Mouse (Mus musculus): ENCODE data around the gene Nmnat2. TPM values are rescaled to one million over a fixed set of nuclear protein-coding genes. Genes with fewer than 3 reads are reported as not detected.

Nmnat2 gene
- polyA plus RNA-seq, 1 experiment from 2014 or later: 23.7 TPM

DNA sequence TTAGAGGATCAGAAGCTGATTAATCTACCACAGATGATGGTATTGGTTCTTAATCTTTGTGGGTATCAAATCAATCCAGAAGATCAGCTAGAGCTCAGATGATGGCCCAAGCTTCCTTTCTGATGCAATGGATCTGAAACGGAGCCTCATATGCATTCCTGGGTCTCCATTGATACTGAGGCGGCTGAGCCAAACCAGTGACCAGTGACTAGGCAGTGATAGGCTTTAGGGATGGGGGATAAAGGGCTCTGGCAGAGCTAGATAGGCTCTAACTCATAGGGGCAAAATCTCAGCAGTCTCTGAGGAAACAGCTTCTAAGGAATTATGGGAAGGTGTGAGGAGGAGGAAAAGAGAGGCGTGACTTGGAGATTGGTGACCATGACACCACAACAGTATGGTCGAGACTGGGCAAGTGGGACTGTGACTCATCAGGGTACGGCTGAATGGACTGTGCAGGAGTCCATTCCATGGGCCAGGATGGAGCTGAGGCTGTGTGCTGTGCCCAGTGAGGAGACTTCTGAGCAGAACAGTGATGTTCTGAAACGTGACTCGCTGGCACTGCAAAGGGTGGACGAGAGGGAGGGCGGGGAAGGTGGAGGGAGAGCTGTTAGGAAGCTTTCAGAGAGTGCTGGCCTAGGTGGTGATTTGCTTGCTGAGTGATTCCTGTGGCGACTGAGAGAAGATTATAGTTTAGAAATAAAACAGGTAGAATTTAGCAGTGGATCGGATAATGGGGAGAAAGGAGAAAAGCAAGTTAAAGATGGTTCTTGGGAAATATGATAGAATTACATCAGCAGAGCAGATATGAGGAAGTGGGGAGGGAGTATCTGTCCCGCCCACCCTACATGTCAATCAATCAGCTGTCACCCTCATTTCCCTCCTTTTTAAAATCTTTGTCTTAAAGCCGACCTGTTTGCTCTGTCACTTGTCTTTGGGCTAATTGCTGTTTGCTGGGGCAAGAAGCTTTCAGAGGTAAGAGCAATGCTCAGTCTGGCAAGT lies 55.9 kb downstream of the Nmnat2 start:
- Histone ChIP-seq H3K9ac (no peak overlapping the region), H3K27me3 (peaks cover 47% of the 10 kb centered on the region), H3K9me3 (no peaks in the 10 kb centered on the region), H3K36me3 (replicated peaks) (no peaks in the 10 kb centered on the region), H3K4me3 (replicated peaks) (no peak overlapping the region), H3K4me1 (peaks cover 23% of the 10 kb centered on the region), H3K4me2 (no peak overlapping the region), H3K27ac (no peak overlapping the region)
- 78% methylated on average over 13 of the region's 13 CpGs for WGBS
- no peak for ATAC-seq (ENCODE audit: low FRiP score)

- Histone ChIP-seq H3K27ac (no peak overlapping the region), H3K4me3 (replicated peaks) (no peak overlapping the region), H3K9ac (no peak overlapping the region), H3K9me3 (no peaks in the 10 kb centered on the region), H3K27me3 (peaks cover 55% of the 10 kb centered on the region), H3K4me1 (peaks cover 32% of the 10 kb centered on the region), H3K36me3 (replicated peaks) (no peaks in the 10 kb centered on the region), H3K4me2 (no peak overlapping the region)
- WGBS: 83% methylated on average over 6 of the region's 6 CpGs
- ATAC-seq (ENCODE audit: low FRiP score): no peak
Measured at GRCm38 (mm10) chr1:153011544-153011943, 56.8 kb downstream of the Nmnat2 start.

DNA sequence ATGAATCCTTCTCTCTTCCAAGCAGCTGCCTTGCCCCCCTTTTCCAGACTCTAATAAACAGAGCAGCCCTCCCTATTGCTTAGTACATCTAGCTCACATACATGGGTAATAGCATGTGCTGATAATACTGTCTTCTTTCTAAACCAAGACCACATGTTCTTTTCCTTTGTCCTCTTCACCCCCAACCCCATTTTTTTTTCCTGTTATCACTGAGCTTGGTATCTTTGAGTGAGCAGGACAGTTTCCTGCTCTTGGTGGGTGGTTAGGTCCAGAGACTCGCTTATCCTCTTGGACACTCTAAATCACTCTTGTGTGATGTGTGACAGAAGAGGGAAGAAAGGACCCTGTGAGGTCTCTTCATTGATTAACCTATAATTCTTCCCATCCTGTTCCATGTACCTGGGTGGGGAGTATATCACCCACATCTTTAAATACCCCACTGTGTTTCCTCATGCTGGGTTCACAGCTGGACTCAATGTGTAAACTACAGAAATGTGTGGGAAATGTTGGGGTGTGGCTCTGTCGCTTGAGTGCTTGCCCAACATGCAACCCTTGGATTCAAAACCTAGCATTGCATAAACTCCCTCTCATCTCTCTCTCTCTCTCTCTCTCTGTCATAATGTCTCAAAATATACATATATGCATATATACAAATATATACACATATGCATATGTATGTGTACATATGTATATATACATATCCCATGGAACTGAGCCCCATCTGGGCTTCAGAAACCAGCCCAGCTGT lies 58.9 kb downstream of the Nmnat2 start:
- no peak for ATAC-seq (ENCODE audit: low FRiP score)
- Histone ChIP-seq H3K4me3 (replicated peaks) (no peak overlapping the region), H3K4me2 (no peak overlapping the region), H3K27ac (0 out of 2 replicates have a peak overlapping the region, but pooled peaks have one; percentile 46), H3K4me1 (peaks cover 35% of the 10 kb centered on the region), H3K9me3 (no peaks in the 10 kb centered on the region), H3K36me3 (replicated peaks) (no peaks in the 10 kb centered on the region), H3K9ac (no peak overlapping the region), H3K27me3 (peaks cover 70% of the 10 kb centered on the region)
- WGBS: 81% methylated on average over 2 of the region's 2 CpGs

- Histone ChIP-seq H3K4me1 (peaks cover 35% of the 10 kb centered on the region), H3K4me2 (peak overlapping the region; percentile 19), H3K27me3 (peaks cover 69% of the 10 kb centered on the region), H3K27ac (peak overlapping the region; percentile 46; the same call in 1 of the 2 replicates), H3K4me3 (replicated peaks) (no peak overlapping the region), H3K36me3 (replicated peaks) (no peaks in the 10 kb centered on the region), H3K9me3 (no peaks in the 10 kb centered on the region), H3K9ac (no peak overlapping the region)
- 14% methylated on average over 14 of the region's 14 CpGs for WGBS
- 0 out of 2 replicates have a peak, but pooled peaks have one; percentile 49 for ATAC-seq (ENCODE audit: low FRiP score)
Measured at GRCm38 (mm10) chr1:153014431-153015186, 59.8 kb downstream of the Nmnat2 start.

DNA sequence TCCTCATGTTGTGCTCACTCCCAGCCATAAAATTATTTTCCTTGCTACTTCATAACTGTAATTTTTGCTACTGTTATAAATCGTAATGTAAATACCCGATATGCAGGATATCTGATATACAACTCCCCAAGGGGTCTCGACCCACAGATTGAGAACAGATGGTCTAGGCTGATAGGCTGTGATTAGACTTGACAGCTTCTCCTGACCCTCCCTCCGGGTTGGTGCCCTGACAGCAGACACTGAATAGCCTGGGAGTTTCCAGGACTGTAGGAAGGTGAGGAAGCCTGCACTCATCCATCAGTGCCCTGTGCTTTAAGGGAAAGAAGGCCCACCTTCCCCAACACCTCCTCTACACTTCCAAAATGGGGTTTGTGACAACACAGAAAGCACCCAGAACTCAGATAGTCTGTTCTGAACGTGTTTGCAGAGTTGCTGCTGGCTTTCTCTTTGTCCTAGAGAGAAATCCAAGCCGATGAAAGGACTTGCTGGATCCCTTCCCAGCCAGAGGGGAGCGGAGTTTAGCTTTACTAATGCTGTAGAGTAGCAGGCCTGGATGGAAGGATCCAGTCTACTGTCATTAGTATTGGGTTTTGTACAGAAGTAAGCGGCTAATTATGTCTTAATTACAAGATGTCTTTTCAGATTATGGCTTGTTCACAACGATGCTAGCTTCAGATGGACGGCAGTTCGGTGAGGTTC lies 61.8 kb downstream of the Nmnat2 start:
- peaks cover 57% of the 10 kb centered on the region for H3K27me3 ChIP-seq
- ATAC-seq (ENCODE audit: low FRiP score): no peak
- 73% methylated on average over 11 of the region's 11 CpGs for WGBS
- H3K4me3 ChIP-seq (replicated peaks): no peak overlapping the region
- no peak overlapping the region for H3K9ac ChIP-seq
- H3K36me3 ChIP-seq (replicated peaks): no peaks in the 10 kb centered on the region
- H3K4me1 ChIP-seq: peaks cover 32% of the 10 kb centered on the region
- H3K27ac ChIP-seq: no peak overlapping the region
- no peaks in the 10 kb centered on the region for H3K9me3 ChIP-seq
- no peak overlapping the region for H3K4me2 ChIP-seq

DNA sequence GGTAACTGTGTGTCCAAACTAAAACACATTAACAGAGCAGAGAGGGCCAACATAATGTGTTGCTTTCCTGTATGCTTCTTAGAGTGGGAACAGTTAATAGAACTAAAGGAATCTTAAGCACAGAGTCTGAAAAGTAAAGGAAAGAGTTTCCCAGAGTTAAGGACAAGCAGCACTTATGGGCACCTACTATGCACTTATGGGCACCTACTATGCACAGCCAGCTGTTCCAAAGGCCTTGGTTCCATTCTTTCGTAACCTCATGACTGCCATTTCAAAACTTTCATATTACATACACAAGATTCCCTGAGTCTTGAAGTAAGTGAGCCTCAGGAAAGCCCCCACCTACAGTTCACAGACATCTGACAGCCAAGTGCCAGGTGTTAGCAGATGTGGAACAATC lies 64.3 kb downstream of the Nmnat2 start:
- 96% methylated on average over 1 of the region's 1 CpGs for WGBS

DNA sequence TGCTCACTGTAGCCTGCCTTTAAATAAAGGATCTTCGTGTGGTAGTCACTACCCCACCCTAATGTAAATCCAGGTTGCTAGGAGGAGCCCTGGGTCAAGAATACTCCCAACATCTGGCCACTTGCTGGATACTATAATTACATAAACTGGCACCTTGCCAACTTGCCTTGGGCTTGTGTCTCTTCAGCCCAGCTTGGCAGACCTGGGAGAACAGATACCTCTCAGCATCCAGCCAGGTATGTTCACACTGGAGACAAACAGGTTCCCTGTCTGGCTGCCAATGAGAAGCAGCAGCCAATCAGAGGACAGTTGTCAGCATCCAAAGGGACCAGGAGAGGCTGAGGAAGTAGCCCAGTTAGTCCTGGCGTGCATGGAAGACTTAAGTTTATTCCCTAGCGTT lies 64.8 kb downstream of the Nmnat2 start:
- no peak overlapping the region for H3K27ac ChIP-seq
- no peaks in the 10 kb centered on the region for H3K36me3 ChIP-seq (replicated peaks)
- no peak overlapping the region for H3K4me2 ChIP-seq
- no peak for ATAC-seq (ENCODE audit: low FRiP score)
- H3K27me3 ChIP-seq: peaks cover 28% of the 10 kb centered on the region
- no peak overlapping the region for H3K4me3 ChIP-seq (replicated peaks)
- 84% methylated on average over 3 of the region's 3 CpGs for WGBS
- no peaks in the 10 kb centered on the region for H3K9me3 ChIP-seq
- peaks cover 22% of the 10 kb centered on the region for H3K4me1 ChIP-seq
- no peak overlapping the region for H3K9ac ChIP-seq

More for the DNA sequence above, 64.3 kb downstream of the Nmnat2 start:
- no peak for ATAC-seq (ENCODE audit: low FRiP score)
- peaks cover 33% of the 10 kb centered on the region for H3K27me3 ChIP-seq
- no peaks in the 10 kb centered on the region for H3K36me3 ChIP-seq (replicated peaks)
- no peak overlapping the region for H3K27ac ChIP-seq
- H3K9ac ChIP-seq: no peak overlapping the region
- no peak overlapping the region for H3K4me3 ChIP-seq (replicated peaks)
- no peak overlapping the region for H3K4me2 ChIP-seq
- H3K9me3 ChIP-seq: no peaks in the 10 kb centered on the region
- H3K4me1 ChIP-seq: peaks cover 27% of the 10 kb centered on the region

DNA sequence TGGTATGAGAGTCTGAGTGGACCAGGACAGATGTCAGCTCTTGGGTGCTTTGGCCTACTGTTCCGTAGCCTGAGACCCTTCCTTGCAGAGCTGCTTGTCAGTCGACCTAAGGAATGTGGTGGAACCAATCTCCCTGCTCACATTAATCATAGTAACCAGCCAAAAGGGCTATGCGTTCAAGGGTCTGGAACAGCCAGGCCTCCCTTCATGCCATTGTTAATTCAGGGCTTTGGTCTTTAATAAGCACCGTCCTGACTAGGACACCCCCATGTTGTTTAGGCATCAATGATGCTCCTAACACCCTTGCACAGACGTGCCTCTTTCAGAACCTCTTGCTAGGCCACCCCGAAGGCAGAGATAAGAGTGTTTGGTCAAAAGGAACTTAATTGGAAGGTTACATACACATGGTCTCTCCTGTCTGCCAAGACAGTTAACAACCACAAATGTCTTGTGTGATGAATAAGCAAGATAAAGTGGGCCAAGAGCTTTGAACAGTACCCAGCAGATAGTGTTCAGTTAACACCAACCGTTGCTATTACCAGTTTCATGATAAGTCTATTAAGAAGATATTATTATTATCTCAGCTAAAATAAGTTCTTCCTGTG lies 66.3 kb downstream of the Nmnat2 start:
- no peaks in the 10 kb centered on the region for H3K9me3 ChIP-seq
- H3K4me2 ChIP-seq: no peak overlapping the region
- H3K36me3 ChIP-seq (replicated peaks): no peaks in the 10 kb centered on the region
- H3K9ac ChIP-seq: no peak overlapping the region
- ATAC-seq (ENCODE audit: low FRiP score): no peak
- WGBS: 91% methylated on average over 7 of the region's 7 CpGs
- peaks cover 20% of the 10 kb centered on the region; the same call in 1 of the 2 replicates for H3K27me3 ChIP-seq
- H3K4me1 ChIP-seq: peaks cover 7% of the 10 kb centered on the region
- H3K27ac ChIP-seq: no peak overlapping the region
- H3K4me3 ChIP-seq (replicated peaks): no peak overlapping the region

- Histone ChIP-seq H3K9ac (no peak overlapping the region), H3K4me3 (replicated peaks) (no peak overlapping the region), H3K27me3 (peaks cover 7% of the 10 kb centered on the region; the same call in 1 of the 2 replicates), H3K4me1 (no peaks in the 10 kb centered on the region), H3K27ac (no peak overlapping the region), H3K4me2 (no peak overlapping the region), H3K9me3 (no peaks in the 10 kb centered on the region), H3K36me3 (replicated peaks) (no peaks in the 10 kb centered on the region)
- WGBS: 85% methylated on average over 4 of the region's 4 CpGs
- no peak for ATAC-seq (ENCODE audit: low FRiP score)
Measured at GRCm38 (mm10) chr1:153023018-153023417, 68.2 kb downstream of the Nmnat2 start.

GRCm38 (mm10) chr1:153023875-153024274 lies 69.1 kb downstream of the Nmnat2 start:
- Histone ChIP-seq H3K9ac (no peak overlapping the region), H3K4me2 (no peak overlapping the region), H3K9me3 (no peaks in the 10 kb centered on the region), H3K27ac (no peak overlapping the region), H3K36me3 (replicated peaks) (no peaks in the 10 kb centered on the region), H3K4me1 (no peaks in the 10 kb centered on the region), H3K4me3 (replicated peaks) (no peak overlapping the region), H3K27me3 (peaks cover under 1% of the 10 kb centered on the region; the same call in 1 of the 2 replicates)
- WGBS: 89% methylated on average over 2 of the region's 2 CpGs
- no peak for ATAC-seq (ENCODE audit: low FRiP score)

DNA sequence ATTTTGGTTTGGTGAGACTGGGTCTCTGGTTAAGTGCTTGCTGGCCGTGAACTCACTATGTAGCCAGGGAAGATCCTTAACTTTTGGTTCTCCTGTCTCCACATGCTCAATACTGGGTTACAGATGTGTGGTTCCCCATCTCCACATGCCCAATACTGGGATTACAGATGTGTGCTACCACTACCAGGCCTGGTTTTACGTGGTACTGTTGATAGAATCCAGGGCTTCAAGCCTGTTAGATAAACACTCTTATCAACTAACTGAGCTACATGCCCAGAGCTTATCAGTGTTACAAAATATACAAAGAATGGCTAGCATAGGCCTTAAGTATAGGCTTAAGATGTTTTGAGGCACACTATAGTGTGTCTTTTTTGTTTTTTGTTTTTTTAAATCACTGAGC lies 69.7 kb downstream of the Nmnat2 start:
- ATAC-seq (ENCODE audit: low FRiP score): no peak

More for the DNA sequence above, 69.7 kb downstream of the Nmnat2 start:
- H3K4me2 ChIP-seq: no peak overlapping the region
- 82% methylated on average over 2 of the region's 2 CpGs for WGBS
- H3K9ac ChIP-seq: no peak overlapping the region
- no peaks in the 10 kb centered on the region for H3K36me3 ChIP-seq (replicated peaks)
- H3K27ac ChIP-seq: no peak overlapping the region
- H3K4me1 ChIP-seq: no peaks in the 10 kb centered on the region
- H3K27me3 ChIP-seq: no peaks in the 10 kb centered on the region; the same call in 1 of the 2 replicates
- H3K9me3 ChIP-seq: no peaks in the 10 kb centered on the region
- no peak overlapping the region for H3K4me3 ChIP-seq (replicated peaks)
